Mouse (Mus musculus): ENCODE data around the gene Polr3h. TPM values are rescaled to one million over a fixed set of nuclear protein-coding genes. Genes with fewer than 3 reads are reported as not detected.

The Polr3h gene
- polyA plus RNA-seq, 1 experiment from 2014 or later = 105 TPM

GRCm38 (mm10) chr15:81838554-81839235, 87.3 kb downstream of the Polr3h start:
- no peaks in the 10 kb centered on the region for H3K9me3 ChIP-seq (ENCODE audit: control insufficient read depth, low read length)
- H3K36me3 ChIP-seq (ENCODE audit: control insufficient read depth, insufficient read depth, low read length) = no peaks in the 10 kb centered on the region
- peaks cover 2% of the 10 kb centered on the region; the same call in 1 of the 2 replicates for H3K27me3 ChIP-seq (replicated peaks; ENCODE audit: control insufficient read depth, insufficient read depth, low read length)
- H3K4me3 ChIP-seq (ENCODE audit: low read length) = no peak overlapping the region
- peaks cover 14% of the 10 kb centered on the region for H3K4me1 ChIP-seq (ENCODE audit: control insufficient read depth, insufficient read depth, low read depth, low read length)
- no peak overlapping the region for H3K4me2 ChIP-seq (ENCODE audit: low read length)
- H3K27ac ChIP-seq (ENCODE audit: low read depth, low read length) = no peak overlapping the region; the same call in 1 of the 2 replicates
- H3K9ac ChIP-seq (ENCODE audit: low read depth, low read length) = no peak overlapping the region
- no peak for ATAC-seq
- WGBS = 56% methylated on average over 14 of the region's 14 CpGs

Other genes with a start within 250 kb of the Polr3h start
- 39.2 and 42.2 TPM in 2 replicates for gene Chadl, start 229.0 kb downstream of the Polr3h start, polyA plus RNA-seq (2015; fragmentation: Nextera tagmentation; extraction: Ambion mirVana)
- 39.3 and 49.6 TPM in 2 replicates for gene Zc3h7b, start 181.2 kb downstream of the Polr3h start, polyA plus RNA-seq (2015; fragmentation: Nextera tagmentation; extraction: Ambion mirVana)
- gene Rangap1, start 180.7 kb downstream of the Polr3h start, polyA plus RNA-seq (2015; fragmentation: Nextera tagmentation; extraction: Ambion mirVana) = 164 and 165 TPM in 2 replicates
- 22.9 and 23.1 TPM in 2 replicates for gene Tef, start 123.8 kb downstream of the Polr3h start, polyA plus RNA-seq (2015; fragmentation: Nextera tagmentation; extraction: Ambion mirVana)
- 15.7 and 18.4 TPM in 2 replicates for gene Tob2, start 67.4 kb downstream of the Polr3h start, polyA plus RNA-seq (2015; fragmentation: Nextera tagmentation; extraction: Ambion mirVana)
- 118 and 122 TPM in 2 replicates for gene Phf5a, start 54.3 kb downstream of the Polr3h start, polyA plus RNA-seq (2015; fragmentation: Nextera tagmentation; extraction: Ambion mirVana)
- gene Aco2, start 53.9 kb downstream of the Polr3h start, polyA plus RNA-seq (2015; fragmentation: Nextera tagmentation; extraction: Ambion mirVana) = 333 and 346 TPM in 2 replicates
- 287 and 292 TPM in 2 replicates for gene Csdc2, start 10.5 kb upstream of the Polr3h start, polyA plus RNA-seq (2015; fragmentation: Nextera tagmentation; extraction: Ambion mirVana)
- 122 and 142 TPM in 2 replicates for gene Pmm1, start 34.7 kb upstream of the Polr3h start, polyA plus RNA-seq (2015; fragmentation: Nextera tagmentation; extraction: Ambion mirVana)
- gene 1700029P11Rik, start 54.3 kb upstream of the Polr3h start, polyA plus RNA-seq (2015; fragmentation: Nextera tagmentation; extraction: Ambion mirVana) = not detected in 2 replicates
- gene Xrcc6, start 61.6 kb upstream of the Polr3h start, polyA plus RNA-seq (2015; fragmentation: Nextera tagmentation; extraction: Ambion mirVana) = 44.4 and 48.9 TPM in 2 replicates
- gene Desi1, start 107.6 kb upstream of the Polr3h start, polyA plus RNA-seq (2015; fragmentation: Nextera tagmentation; extraction: Ambion mirVana) = 53.7 and 56.1 TPM in 2 replicates
- gene Snu13, start 121.4 kb upstream of the Polr3h start, polyA plus RNA-seq (2015; fragmentation: Nextera tagmentation; extraction: Ambion mirVana) = 254 and 268 TPM in 2 replicates
- gene 4930407I10Rik, start 132.9 kb upstream of the Polr3h start, polyA plus RNA-seq (2015; fragmentation: Nextera tagmentation; extraction: Ambion mirVana) = not detected in 2 replicates
- gene Mei1, start 143.8 kb upstream of the Polr3h start, polyA plus RNA-seq (2015; fragmentation: Nextera tagmentation; extraction: Ambion mirVana) = 0.06 and 0.11 TPM in 2 replicates
- 10.6 and 11.9 TPM in 2 replicates for gene Ccdc134, start 201.7 kb upstream of the Polr3h start, polyA plus RNA-seq (2015; fragmentation: Nextera tagmentation; extraction: Ambion mirVana)
- 179 and 196 TPM in 2 replicates for gene Srebf2, start 220.9 kb upstream of the Polr3h start, polyA plus RNA-seq (2015; fragmentation: Nextera tagmentation; extraction: Ambion mirVana)

Measured in hindbrain, embryonic 16.5 days (tissue).